Mouse (Mus musculus): ENCODE measurements around the gene Rftn2. TPM values are rescaled to one million over a fixed set of nuclear protein-coding genes. Genes with fewer than 3 reads are reported as not detected.

The Rftn2 gene
- polyA plus RNA-seq, 1 experiment = 41.0 TPM

DNA sequence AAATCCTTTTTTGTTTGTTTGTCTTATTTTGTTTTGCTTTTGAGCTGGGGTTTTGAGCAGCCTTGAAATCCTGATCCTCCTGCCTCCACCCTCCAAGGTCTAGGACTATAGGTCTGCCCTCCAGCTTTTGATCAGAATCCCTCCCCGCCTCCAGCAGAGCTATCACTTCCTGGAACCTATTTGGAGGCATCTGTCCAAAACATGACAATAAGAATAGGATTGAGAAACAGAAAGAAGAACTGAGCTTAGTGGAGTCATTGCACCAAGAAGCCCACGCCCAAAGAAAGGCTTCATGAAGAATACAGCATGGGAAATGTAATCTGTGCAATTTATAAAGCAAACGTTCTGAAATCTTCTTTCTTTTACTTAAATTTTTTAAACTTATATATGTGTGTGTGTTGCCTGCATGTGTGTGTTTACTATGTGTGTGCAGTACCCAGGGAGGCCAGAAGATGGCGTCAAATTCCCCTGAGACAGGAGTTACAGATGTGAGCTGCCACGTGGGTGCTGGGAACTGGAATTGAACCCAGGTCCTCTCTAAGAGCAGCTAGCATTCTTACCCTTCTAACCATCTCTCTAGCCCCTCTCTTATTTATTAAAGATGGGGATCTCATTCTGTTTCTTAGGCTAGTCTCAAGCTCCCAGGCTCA is 46.5 kb downstream of the Rftn2 start:
- no peak overlapping the region for H3K4me2 ChIP-seq (ENCODE audit: low read depth)
- H3K36me3 ChIP-seq (ENCODE audit: control insufficient read depth, insufficient read depth) = peaks cover 40% of the 10 kb centered on the region
- H3ac ChIP-seq (ENCODE audit: control insufficient read depth, insufficient read length) = no peak overlapping the region
- no peak overlapping the region for H3K4me3 ChIP-seq
- no peaks in the 10 kb centered on the region for H3K27me3 ChIP-seq (ENCODE audit: control insufficient read depth, insufficient read depth, insufficient read length)
- TF ChIP-seq CEBPB (IDR thresholded peaks at IDR 0.05; ENCODE audit: insufficient read depth, poor library complexity, severe bottlenecking) = no peak
- no peak for TF ChIP-seq TCF3 (IDR thresholded peaks at IDR 0.05; ENCODE audit: insufficient read length, low read depth)
- TF ChIP-seq MYOD1 (IDR thresholded peaks at IDR 0.05; ENCODE audit: control insufficient read depth in 1 of 3, insufficient read length in 2 of 3, low read depth in 2 of 3) = no peak
- no peak for TF ChIP-seq POLR2A (IDR thresholded peaks at IDR 0.05; ENCODE audit: insufficient read length, low read depth)
- TF ChIP-seq SRF (IDR thresholded peaks at IDR 0.05; ENCODE audit: control insufficient read depth, insufficient read length, low read depth) = no peak
- TF ChIP-seq REST (IDR thresholded peaks at IDR 0.05; ENCODE audit: insufficient read depth, insufficient read length) = no peak
- TF ChIP-seq POLR2AphosphoS2 (IDR thresholded peaks at IDR 0.05; ENCODE audit: insufficient read length, low read depth) = no peak
- TF ChIP-seq E2F4 (IDR thresholded peaks at IDR 0.05; ENCODE audit: insufficient read depth) = no peak
- no peak for TF ChIP-seq MAX (IDR thresholded peaks at IDR 0.05; ENCODE audit: low read depth)
- no peak for TF ChIP-seq MYOG (IDR thresholded peaks at IDR 0.05; ENCODE audit: control insufficient read depth in 1 of 3, insufficient read depth in 1 of 3, insufficient read length in 2 of 3, low read depth in 2 of 3)
- no peak for TF ChIP-seq USF1 (IDR thresholded peaks at IDR 0.05; ENCODE audit: low read depth)
- no peak for TF ChIP-seq TCF12 (IDR thresholded peaks at IDR 0.05; ENCODE audit: insufficient read depth, poor library complexity, severe bottlenecking)
- no peaks in the 10 kb centered on the region for H3K79me2 ChIP-seq (ENCODE audit: control insufficient read depth, insufficient read depth)

DNA sequence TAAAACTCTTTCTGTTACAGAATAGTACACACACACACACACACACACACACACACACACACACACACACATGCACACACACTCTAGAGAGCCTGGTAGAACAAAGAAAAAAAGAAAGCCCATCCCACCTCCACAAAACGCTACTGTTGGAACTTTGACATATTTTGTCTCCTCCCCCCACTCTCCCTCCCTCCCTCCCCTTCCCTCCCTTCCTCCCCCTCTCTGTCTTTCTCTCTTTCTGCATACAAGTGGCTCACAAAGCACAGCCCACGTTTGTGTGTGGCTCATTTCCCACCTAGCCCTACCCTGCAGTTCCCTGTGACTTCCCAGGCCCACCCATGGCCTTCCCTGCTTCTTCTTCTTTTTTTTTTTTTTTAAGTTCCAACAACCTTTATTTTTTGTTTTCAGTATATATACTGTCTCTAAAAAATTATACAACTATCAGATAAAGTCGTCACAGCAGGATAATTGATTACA is 52.0 kb downstream of the Rftn2 start:
- H3K4me3 ChIP-seq = no peak overlapping the region
- no peak overlapping the region for H3ac ChIP-seq (ENCODE audit: control insufficient read depth, insufficient read length)
- H3K79me2 ChIP-seq (ENCODE audit: control insufficient read depth, insufficient read depth) = no peaks in the 10 kb centered on the region
- H3K36me3 ChIP-seq (ENCODE audit: control insufficient read depth, insufficient read depth) = peaks cover 17% of the 10 kb centered on the region
- H3K27me3 ChIP-seq (ENCODE audit: control insufficient read depth, insufficient read depth, insufficient read length) = no peaks in the 10 kb centered on the region
- TF ChIP-seq MAX (IDR thresholded peaks at IDR 0.05; ENCODE audit: low read depth) (no peak), CEBPB (IDR thresholded peaks at IDR 0.05; ENCODE audit: insufficient read depth, poor library complexity, severe bottlenecking) (no peak), TCF3 (IDR thresholded peaks at IDR 0.05; ENCODE audit: insufficient read length, low read depth) (no peak)
- H3K4me2 ChIP-seq (ENCODE audit: low read depth) = no peak overlapping the region

DNA sequence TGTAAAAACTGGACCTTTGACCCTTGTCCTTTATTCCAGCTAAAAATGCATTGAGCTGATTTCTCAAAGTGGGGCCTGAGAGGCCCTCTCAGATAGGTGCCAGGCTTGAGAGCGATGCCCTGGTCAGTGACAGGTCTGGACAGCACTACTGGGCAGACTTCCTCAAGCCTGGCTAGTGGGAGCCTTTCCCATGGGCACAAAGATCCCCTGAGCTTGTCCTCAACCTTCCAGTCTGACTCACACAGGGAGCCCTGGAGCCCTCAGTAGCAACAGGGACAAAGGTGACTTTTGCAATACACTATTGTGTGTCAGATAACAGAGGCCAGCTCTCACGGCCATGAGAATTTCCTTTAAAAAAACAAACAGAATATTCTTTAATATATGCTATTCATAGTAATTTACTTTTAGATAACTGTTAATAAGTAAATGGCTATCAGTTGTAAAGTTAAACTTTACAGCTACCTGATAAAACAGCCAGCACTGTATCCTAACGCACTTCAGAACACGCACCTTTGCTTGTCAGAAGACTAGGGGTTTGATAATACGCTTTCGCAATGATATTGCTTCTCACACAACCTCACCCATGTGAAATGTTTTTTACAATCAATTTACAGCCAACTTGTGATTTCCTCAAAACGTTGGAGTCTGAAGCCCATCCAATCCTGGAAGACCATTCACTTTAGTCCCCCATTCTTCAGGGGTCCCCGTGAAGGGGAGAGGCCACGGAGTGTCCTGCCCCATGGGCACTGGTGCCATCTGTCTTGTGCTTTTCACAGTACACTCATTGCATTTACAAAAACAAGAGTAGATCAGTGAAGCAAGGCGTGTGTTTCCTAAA is 52.6 kb downstream of the Rftn2 start:
- no peak for TF ChIP-seq POLR2A (IDR thresholded peaks at IDR 0.05; ENCODE audit: insufficient read length, low read depth)
- Histone ChIP-seq H3K36me3 (ENCODE audit: control insufficient read depth, insufficient read depth) (peaks cover 24% of the 10 kb centered on the region), H3K79me2 (ENCODE audit: control insufficient read depth, insufficient read depth) (no peaks in the 10 kb centered on the region), H3K27me3 (ENCODE audit: control insufficient read depth, insufficient read depth, insufficient read length) (no peaks in the 10 kb centered on the region), H3ac (ENCODE audit: control insufficient read depth, insufficient read length) (no peak overlapping the region), H3K4me3 (no peak overlapping the region), H3K4me2 (ENCODE audit: low read depth) (no peak overlapping the region)

- H3K4me2 ChIP-seq (ENCODE audit: low read depth) = no peak overlapping the region
- no peak overlapping the region for H3ac ChIP-seq (ENCODE audit: control insufficient read depth, insufficient read length)
- no peaks in the 10 kb centered on the region for H3K79me2 ChIP-seq (ENCODE audit: control insufficient read depth, insufficient read depth)
- TF ChIP-seq TCF3 (IDR thresholded peaks at IDR 0.05; ENCODE audit: insufficient read length, low read depth) (no peak), E2F4 (IDR thresholded peaks at IDR 0.05; ENCODE audit: insufficient read depth) (no peak), MYOG (IDR thresholded peaks at IDR 0.05; ENCODE audit: control insufficient read depth in 1 of 3, insufficient read depth in 1 of 3, insufficient read length in 2 of 3, low read depth in 2 of 3) (no peak), SRF (IDR thresholded peaks at IDR 0.05; ENCODE audit: control insufficient read depth, insufficient read length, low read depth) (no peak), MYOD1 (IDR thresholded peaks at IDR 0.05; ENCODE audit: control insufficient read depth in 1 of 3, insufficient read length in 2 of 3, low read depth in 2 of 3) (no peak), USF1 (IDR thresholded peaks at IDR 0.05; ENCODE audit: low read depth) (no peak), REST (IDR thresholded peaks at IDR 0.05; ENCODE audit: insufficient read depth, insufficient read length) (no peak), POLR2A (IDR thresholded peaks at IDR 0.05; ENCODE audit: insufficient read length, low read depth) (no peak), TCF12 (IDR thresholded peaks at IDR 0.05; ENCODE audit: insufficient read depth, poor library complexity, severe bottlenecking) (no peak), CEBPB (IDR thresholded peaks at IDR 0.05; ENCODE audit: insufficient read depth, poor library complexity, severe bottlenecking) (no peak), MAX (IDR thresholded peaks at IDR 0.05; ENCODE audit: low read depth) (no peak), POLR2AphosphoS2 (IDR thresholded peaks at IDR 0.05; ENCODE audit: insufficient read length, low read depth) (no peak)
- no peak overlapping the region for H3K4me3 ChIP-seq
- H3K27me3 ChIP-seq (ENCODE audit: control insufficient read depth, insufficient read depth, insufficient read length) = no peaks in the 10 kb centered on the region
- peaks cover 20% of the 10 kb centered on the region for H3K36me3 ChIP-seq (ENCODE audit: control insufficient read depth, insufficient read depth)
These were observed 54.9 kb downstream of the Rftn2 start for GRCm38 (mm10) chr1:55171361-55172325.
